Comparison of ENCODE assay signal across 8 mouse cellular contexts in the genomic region with DNA sequence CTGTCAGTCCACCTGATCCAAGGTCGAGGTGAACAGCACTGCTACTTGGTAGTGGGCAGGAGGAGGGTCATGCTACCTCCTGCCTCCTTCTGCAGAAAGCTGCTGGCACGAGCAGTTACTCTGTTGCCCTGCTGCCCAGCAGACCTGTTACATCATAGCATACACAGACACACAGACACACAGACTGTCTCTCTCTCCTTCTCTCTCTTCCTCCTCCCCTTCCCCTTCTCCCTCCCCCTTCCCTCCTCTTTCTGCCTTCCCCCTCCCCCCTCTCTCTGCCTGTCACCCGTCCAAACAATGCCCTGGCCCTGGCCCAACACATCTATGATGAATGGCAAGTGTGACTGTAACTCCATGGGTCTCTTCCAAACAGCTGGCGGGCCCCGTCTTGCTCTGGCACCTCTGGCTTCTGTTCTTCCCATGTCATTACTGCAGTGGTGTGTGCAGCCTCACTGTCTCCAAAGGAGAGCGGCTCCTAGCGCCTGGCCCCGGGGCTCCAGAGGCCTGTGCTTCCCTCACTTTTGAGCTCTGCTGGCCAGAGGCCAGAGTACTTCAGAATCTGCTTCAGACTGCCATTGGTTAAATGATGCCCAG. TPM values are rescaled to one million over a fixed set of nuclear protein-coding genes. Genes with fewer than 3 reads are reported as not detected.
DNase-seq lines count a peak whose midpoint lies in the region; ATAC-seq and TF ChIP-seq lines count a peak whose summit lies in the region.

No protein-coding gene starts in this region.

- H3K27me3 ChIP-seq in neural tube, embryonic 11.5 days (ENCODE audit: control insufficient read depth, insufficient read depth, low read length), result no peaks in the 10 kb centered on the region
- H3K27me3 ChIP-seq in embryonic facial prominence, embryonic 10.5 days (replicated peaks; ENCODE audit: low read depth, poor library complexity, severe bottlenecking), result no peaks in the 10 kb centered on the region
- no peaks in the 10 kb centered on the region for H3K27me3 ChIP-seq in hindbrain, embryonic 16.5 days (replicated peaks; ENCODE audit: control insufficient read depth, insufficient read depth, low read length)
- no peaks in the 10 kb centered on the region for H3K27me3 ChIP-seq in liver, postnatal 0 days (ENCODE audit: insufficient read depth, low read length)

- no peak overlapping the region for H3K27ac ChIP-seq in neural tube, embryonic 11.5 days (ENCODE audit: low read depth, low read length)
- peak overlapping the region; percentile 35 for H3K27ac ChIP-seq in embryonic facial prominence, embryonic 10.5 days (replicated peaks)
- H3K27ac ChIP-seq in hindbrain, embryonic 16.5 days (ENCODE audit: low read depth, low read length), result no peak overlapping the region
- H3K27ac ChIP-seq in liver, postnatal 0 days (ENCODE audit: low read depth), result no peak overlapping the region

- no peaks in the 10 kb centered on the region for H3K4me1 ChIP-seq in neural tube, embryonic 11.5 days (ENCODE audit: control insufficient read depth, insufficient read depth, low read length)
- H3K4me1 ChIP-seq in embryonic facial prominence, embryonic 10.5 days, result peaks cover 18% of the 10 kb centered on the region
- no peaks in the 10 kb centered on the region for H3K4me1 ChIP-seq in hindbrain, embryonic 16.5 days (ENCODE audit: control insufficient read depth, insufficient read depth, low read depth, low read length)
- peaks cover 6% of the 10 kb centered on the region; the same call in 1 of the 2 replicates for H3K4me1 ChIP-seq in liver, postnatal 0 days (ENCODE audit: insufficient read depth)

- H3K4me2 ChIP-seq in neural tube, embryonic 11.5 days (ENCODE audit: low read depth), result no peak overlapping the region
- no peak overlapping the region for H3K4me2 ChIP-seq in hindbrain, embryonic 16.5 days (ENCODE audit: low read length)
- H3K4me2 ChIP-seq in liver, postnatal 0 days (ENCODE audit: low read depth, low read length), result no peak overlapping the region

- TF ChIP-seq CTCF in liver, postnatal 0 days (IDR thresholded peaks at IDR 0.05; ENCODE audit: low read depth), result no peak

- DNase-seq in neural tube, embryonic 11.5 days (ENCODE audit: low spot score), result peak; percentile 25
- no peak for DNase-seq in neural tube, embryonic 10.5 days (ENCODE audit: extremely low spot score, low spot score)
- DNase-seq in embryonic facial prominence, embryonic 10.5 days (ENCODE audit: low spot score), result peak; percentile 29
- DNase-seq in liver, postnatal 0 days, result peak; percentile 36
- DNase-seq in spleen, adult 12 weeks (ENCODE audit: low spot score), result no peak
- DNase-seq in gastrocnemius, adult 18-20 months (ENCODE audit: low spot score), result no peak

- ATAC-seq in neural tube, embryonic 11.5 days (ENCODE audit: insufficient read depth, low FRiP score, low TSS enrichment), result no peak
- peak; percentile 88 for ATAC-seq in hindbrain, embryonic 16.5 days
- ATAC-seq in liver, postnatal 0 days, result peak; percentile 27
- no peak; the same call in 1 of the 2 replicates for ATAC-seq in erythroid progenitor cell, adult 5-6 weeks (replicated peaks; ENCODE audit: low FRiP score, poor library complexity, severe bottlenecking)

- no peaks in the 10 kb centered on the region for H3K36me3 ChIP-seq in neural tube, embryonic 11.5 days (ENCODE audit: control insufficient read depth, insufficient read depth, low read length)
- no peaks in the 10 kb centered on the region for H3K36me3 ChIP-seq in embryonic facial prominence, embryonic 10.5 days (replicated peaks)
- no peaks in the 10 kb centered on the region for H3K36me3 ChIP-seq in hindbrain, embryonic 16.5 days (ENCODE audit: control insufficient read depth, insufficient read depth, low read length)
- no peaks in the 10 kb centered on the region for H3K36me3 ChIP-seq in liver, postnatal 0 days (replicated peaks; ENCODE audit: insufficient read depth, low read length)

- H3K9me3 ChIP-seq in neural tube, embryonic 11.5 days (ENCODE audit: control insufficient read depth, low read length), result no peaks in the 10 kb centered on the region
- H3K9me3 ChIP-seq in embryonic facial prominence, embryonic 10.5 days, result no peaks in the 10 kb centered on the region
- no peaks in the 10 kb centered on the region for H3K9me3 ChIP-seq in hindbrain, embryonic 16.5 days (ENCODE audit: control insufficient read depth, low read length)
- H3K9me3 ChIP-seq in liver, postnatal 0 days (ENCODE audit: low read length), result no peaks in the 10 kb centered on the region

- TF ChIP-seq EP300 in liver, postnatal 0 days (IDR thresholded peaks at IDR 0.05; ENCODE audit: low read depth), result no peak

- no peak overlapping the region for H3K9ac ChIP-seq in neural tube, embryonic 11.5 days (ENCODE audit: low read length)
- H3K9ac ChIP-seq in hindbrain, embryonic 16.5 days (ENCODE audit: low read depth, low read length), result no peak overlapping the region
- no peak overlapping the region for H3K9ac ChIP-seq in liver, postnatal 0 days (replicated peaks)

- 25% methylated on average over 8 of the region's 8 CpGs for WGBS in neural tube, embryonic 11.5 days
- WGBS in embryonic facial prominence, embryonic 10.5 days, result 35% methylated on average over 8 of the region's 8 CpGs
- WGBS in hindbrain, embryonic 16.5 days, result 12% methylated on average over 8 of the region's 8 CpGs
- 32% methylated on average over 8 of the region's 8 CpGs for WGBS in liver, postnatal 0 days (ENCODE audit: insufficient replicate concordance)

- no peak overlapping the region for H3K4me3 ChIP-seq in neural tube, embryonic 11.5 days (ENCODE audit: low read depth, low read length)
- H3K4me3 ChIP-seq in embryonic facial prominence, embryonic 10.5 days, result no peak overlapping the region
- H3K4me3 ChIP-seq in hindbrain, embryonic 16.5 days (ENCODE audit: low read length), result no peak overlapping the region
- H3K4me3 ChIP-seq in liver, postnatal 0 days (ENCODE audit: low read depth, low read length), result no peak overlapping the region

RNA-seq across cellular contexts. Expression of a gene that starts 48.6 kb away (rescaled TPM):
- 277 and 282 TPM in 2 replicates for polyA plus RNA-seq in neural tube, embryonic 11.5 days (2014; fragmentation: Nextera tagmentation; extraction: Ambion mirVana)
- polyA plus RNA-seq in embryonic facial prominence, embryonic 10.5 days (2016; fragmentation: Nextera tagmentation; extraction: Ambion mirVana), result 264 and 283 TPM in 2 replicates
- polyA plus RNA-seq in hindbrain, embryonic 16.5 days (2015; fragmentation: Nextera tagmentation; extraction: Ambion mirVana), result 116 and 124 TPM in 2 replicates
- polyA plus RNA-seq in liver, postnatal 0 days (2015; fragmentation: Nextera tagmentation; extraction: Ambion mirVana), result 158 and 161 TPM in 2 replicates
- total RNA-seq in erythroid progenitor cell, adult 5-6 weeks (2015; ENCODE audit: low replicate concordance), result 1,351 and 1,432 TPM in 2 replicates
- total RNA-seq in erythroid progenitor cell, adult 5-6 weeks (2017; ENCODE audit: low replicate concordance), result 1,739 and 2,218 TPM in 2 replicates
- total RNA-seq in gastrocnemius, adult 18-20 months (2021), result 100 to 1,000 TPM; 113 to 121 TPM

Comparison
In these comparisons a context has a peak if more than half of its experiments do, and no peak if none do; other contexts are left out.
1. DNase-seq: peak in neural tube, embryonic 11.5 days (single experiment), embryonic facial prominence, embryonic 10.5 days (single experiment) and liver, postnatal 0 days (single experiment); none in neural tube, embryonic 10.5 days (single experiment), spleen, adult 12 weeks (single experiment) and gastrocnemius, adult 18-20 months (single experiment).
2. ATAC-seq: peak in hindbrain, embryonic 16.5 days (single experiment) and liver, postnatal 0 days (single experiment); none in neural tube, embryonic 11.5 days (single experiment) and erythroid progenitor cell, adult 5-6 weeks (single experiment).